Mouse (Mus musculus): ENCODE measurements around the gene Gpx3.
"Not testable (repeated sequence)": the region's sequence is repeated elsewhere in the genome, so short reads cannot be mapped to it uniquely, and the experiment has no call there.

The Gpx3 gene

DNA sequence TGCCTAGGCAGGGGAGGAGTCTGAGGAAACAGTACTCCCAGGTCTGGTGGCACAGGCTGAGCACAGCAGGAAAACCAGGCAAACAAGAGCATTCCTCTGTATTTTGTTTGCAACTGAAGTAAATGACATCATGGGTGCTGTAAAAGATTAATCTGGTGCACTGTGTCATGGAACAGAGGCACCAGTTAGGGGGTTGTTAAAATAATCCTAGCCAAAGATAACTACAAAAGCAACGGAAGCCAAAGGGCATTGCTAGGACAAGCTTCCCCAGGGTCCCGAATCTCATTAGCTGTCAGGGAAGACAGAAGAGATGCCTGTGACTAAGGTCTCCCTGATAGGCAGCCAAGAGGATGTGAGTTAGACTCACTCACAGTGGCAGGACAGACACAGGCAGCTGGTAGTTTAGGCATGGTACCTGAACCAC lies 21.2 kb upstream of the Gpx3 start:
- DNase-seq (ENCODE audit: low spot score), result no peak

DNA sequence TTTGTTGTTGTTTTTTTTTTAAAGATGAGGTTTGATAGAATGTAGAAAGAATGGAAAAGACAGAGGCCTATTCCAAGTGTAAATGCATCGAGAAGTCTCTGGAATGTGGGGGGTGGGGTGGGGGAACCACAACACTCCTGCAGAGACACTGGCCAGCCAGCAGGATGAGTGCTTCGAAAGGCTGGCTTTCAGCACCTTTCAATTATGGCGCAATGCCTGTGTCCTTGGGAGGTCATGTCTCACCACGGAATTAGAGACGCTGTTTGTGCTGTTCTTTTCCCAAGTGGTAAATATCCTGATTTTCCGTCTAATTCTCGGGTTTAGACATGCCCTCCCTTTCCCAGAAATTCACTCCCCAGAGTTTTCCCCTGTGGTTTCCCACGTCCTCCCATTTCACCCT lies 19.6 kb upstream of the Gpx3 start:
- no peak for DNase-seq (ENCODE audit: low spot score)

DNA sequence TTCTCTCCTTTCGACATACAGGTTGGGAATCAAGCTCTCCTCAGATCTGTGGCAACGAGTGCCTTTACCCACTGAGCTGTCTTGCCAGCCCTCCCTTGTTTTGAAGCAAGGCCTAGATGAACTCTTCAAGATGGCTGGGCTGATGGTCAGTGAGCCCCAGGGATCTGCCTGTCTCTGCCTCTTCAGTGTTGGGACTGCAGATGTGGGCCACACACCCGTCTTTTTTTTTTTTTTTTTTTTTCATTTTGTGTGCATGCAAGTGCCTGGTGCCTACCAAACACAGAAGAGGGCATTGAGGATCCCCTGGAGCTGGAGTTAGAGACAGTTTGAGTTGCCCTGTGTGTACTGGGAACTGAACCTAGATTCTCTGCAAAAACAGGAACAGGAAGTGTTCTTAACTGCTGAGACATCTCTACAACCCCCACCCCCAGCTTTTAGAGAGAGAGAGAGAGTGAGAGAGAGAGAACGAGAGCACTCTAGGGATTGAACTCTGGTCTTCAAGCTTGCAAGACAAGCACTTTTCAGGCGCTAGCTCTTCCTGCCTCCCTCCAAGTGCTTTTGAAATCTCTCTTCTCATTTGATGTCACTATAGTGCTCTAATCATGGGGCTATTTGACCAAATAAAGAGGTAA lies 17.9 kb upstream of the Gpx3 start:
- DNase-seq (ENCODE audit: low spot score), result no peak

DNA sequence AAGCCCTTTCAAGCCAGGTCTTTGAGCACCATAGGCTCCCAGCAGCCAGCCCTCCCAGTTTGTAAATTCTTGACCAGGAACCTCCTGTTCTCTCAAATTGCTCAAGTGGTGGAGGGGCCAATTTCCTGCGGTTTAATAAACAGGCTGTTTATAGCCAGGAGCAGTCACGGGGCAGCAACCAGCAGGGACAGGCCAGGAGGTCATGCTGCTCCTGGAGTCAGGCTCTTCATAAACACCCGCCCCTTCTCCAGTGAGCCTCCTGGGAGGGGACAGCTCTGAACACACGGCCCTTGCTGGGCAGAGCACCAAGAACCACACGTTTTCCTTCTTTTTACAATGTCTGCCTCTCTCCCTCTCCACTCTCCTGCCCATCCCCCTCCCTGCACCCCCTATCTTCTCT lies 17.3 kb upstream of the Gpx3 start:
- no peak for DNase-seq (ENCODE audit: low spot score)

DNA sequence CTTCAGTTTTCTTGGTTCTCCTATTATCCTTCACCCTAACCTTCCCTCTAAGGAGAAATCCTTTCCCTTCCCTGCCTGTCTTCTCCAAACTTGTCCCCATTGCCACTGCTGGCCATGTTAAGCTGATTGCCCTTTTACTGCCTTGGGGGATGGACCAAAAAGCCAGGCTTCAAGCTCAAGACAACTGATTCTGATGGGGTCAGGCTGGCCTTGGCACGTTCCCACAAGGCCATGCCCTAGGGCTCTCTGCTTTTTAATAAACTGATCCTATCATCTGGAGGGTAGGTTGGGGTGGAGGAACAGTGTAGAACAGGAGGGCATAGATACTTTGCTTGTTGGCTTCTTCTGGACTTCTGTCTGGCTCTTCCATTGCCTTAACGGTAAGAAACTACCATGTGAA lies 16.8 kb upstream of the Gpx3 start:
- DNase-seq (ENCODE audit: low spot score), result no peak

DNA sequence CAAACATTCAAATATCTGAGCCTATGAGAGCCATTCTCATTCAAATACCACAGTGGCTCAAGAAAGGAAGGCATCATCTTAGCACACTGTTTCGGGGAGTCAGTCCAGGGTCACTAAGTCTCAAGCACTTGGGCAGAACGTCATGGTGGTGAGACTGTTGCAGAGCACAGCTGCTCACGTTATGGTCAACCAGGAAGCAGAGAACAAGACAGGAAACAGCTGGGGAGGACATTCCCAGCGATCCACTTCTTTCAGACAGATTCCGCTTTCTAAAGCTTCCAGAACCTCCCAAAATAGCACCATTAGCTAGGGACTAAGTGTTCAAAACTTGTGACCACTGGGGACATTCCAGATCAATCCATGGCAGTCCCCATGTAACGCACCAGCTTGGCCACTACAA lies 14.3 kb upstream of the Gpx3 start:
- no peak for DNase-seq (ENCODE audit: low spot score)

DNA sequence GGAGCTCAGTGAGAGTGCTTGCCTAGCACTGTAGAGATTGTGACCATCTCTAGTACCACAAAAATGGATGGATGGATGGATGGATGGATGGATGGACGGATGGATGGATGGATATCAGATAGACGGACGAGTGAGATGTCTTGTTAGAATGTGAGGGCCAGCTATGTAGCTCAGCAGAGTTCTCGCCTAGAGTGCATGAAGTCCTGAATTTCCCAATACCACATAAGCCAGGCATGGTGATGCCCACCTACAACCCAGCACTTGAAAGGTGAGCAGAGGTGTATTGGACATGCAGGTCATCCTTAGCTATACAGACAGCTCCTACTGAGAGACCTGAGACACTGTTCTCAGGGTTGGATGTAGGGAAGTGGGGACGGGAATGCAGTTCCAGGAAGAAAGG lies 10.9 kb upstream of the Gpx3 start:
- DNase-seq (ENCODE audit: low spot score), result no peak

DNA sequence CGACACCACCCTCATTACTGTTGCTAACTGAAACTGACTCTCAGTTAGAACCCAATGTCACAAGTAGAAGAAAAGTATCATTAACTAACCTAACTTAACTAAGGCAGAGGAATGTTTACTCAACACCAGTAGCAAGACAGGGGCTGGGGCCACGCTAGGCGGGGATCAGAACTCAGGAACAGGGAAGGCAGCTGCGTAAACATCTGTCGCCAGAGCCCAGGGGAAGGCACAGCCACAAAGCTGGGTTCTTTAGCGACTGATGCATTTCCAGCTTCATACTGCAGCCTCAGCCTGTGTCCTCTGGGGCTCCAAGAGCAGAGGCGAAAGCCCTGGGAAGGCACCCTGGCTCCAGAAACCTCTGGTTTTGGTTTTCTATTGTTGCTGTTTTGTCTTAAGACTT lies 10.2 kb upstream of the Gpx3 start:
- DNase-seq (ENCODE audit: low spot score), result no peak

DNA sequence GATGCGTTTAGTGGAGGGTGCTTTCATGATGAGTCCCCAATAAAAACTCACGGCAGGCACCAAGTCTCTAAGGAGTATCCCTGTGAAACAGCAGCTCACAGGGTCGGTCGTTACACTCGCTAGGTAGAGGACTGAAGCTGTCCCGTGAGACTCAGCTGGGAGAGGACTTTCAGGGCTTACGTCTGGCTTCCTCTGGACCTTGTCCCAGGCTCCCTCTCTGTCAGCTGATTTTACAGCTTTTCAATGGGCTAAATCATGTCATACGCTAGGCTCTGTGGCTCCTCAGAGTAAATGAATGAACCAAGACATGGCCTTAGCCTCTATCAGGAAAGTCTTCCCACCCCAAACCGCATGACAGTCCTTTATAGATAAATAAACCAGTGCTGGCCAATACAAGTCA lies 7.7 kb upstream of the Gpx3 start:
- DNase-seq (ENCODE audit: low spot score), result no peak

DNA sequence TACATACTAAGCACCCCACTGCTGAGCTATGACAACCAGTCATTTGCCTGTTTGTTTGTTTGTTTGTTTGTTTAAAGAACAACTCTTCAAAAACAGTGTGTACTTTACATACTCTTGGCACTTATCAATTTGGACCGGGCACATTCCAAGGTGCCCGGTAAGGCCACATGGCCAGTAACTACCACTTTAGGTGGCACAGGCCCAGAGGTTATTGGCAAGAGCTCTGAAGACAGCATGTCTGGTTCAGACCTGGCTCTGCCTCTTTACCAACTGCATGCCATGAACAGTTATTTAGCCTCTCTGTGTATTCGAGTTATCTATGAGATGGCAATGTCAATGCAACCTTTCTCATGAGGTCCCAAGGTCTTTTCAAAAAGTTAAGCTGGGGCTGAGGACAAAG lies 5.6 kb upstream of the Gpx3 start:
- not testable (repeated sequence) for DNase-seq (ENCODE audit: low spot score)

DNA sequence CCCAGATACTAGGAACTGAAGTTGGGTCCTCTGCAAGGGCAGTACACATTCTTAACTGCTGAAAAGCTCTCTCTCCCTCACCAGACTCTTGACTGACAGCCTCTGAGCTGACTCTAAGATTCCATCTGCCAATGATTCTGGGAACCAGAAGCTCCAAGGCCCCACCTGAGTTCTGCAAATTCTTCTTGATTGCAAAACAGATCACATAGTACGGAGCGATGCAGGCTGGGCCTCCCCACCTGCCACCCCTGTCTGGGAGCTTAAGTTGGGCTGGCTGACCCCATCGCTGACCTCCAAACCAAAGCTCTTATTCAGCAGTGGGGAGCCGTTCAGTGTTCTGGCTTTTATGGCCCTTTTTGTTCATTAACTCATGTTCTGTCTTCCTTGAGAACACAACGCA lies 4.8 kb upstream of the Gpx3 start:
- DNase-seq (ENCODE audit: low spot score), result no peak

DNA sequence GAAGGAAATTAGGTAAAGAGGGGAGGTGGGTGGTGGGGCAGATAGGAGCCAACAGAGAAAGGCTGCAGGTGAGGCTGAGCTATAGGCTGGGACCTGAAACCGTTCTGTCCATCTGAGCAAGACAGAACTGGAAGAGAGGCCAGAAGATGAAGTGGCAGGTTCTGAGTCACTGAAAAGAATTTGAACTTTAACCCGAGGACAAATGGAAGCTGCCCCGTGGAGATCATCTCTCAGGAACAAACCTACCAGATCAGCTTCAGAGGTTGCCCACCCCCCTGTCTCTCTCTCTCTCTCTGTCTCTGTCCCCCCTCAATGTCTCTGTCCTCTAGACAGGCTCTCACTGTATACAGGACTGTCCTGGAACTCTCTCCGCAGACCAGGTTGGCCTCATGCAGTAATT lies 2.6 kb upstream of the Gpx3 start:
- no peak for DNase-seq (ENCODE audit: low spot score)

DNA sequence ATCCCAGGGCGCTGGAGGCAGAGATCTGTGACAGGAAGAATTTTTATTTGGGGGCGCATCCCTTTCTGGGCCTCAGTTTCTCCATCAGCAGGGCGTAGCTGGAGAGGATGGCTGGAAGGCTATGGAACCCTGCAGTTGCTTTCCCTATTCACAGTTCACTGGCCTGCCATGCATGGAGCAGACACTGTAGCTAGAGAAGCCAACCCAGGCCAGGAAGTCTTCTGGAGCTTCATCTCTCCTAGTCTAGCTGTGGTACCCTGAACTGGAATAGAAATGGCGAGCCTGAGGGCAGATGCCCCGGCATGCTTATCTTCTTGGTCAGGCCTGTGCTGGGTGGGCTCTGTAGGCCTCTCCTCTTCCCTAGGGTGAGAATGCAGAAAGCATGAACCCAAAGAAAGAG lies 1.1 kb downstream of the Gpx3 start:
- DNase-seq (ENCODE audit: low spot score), result no peak

DNA sequence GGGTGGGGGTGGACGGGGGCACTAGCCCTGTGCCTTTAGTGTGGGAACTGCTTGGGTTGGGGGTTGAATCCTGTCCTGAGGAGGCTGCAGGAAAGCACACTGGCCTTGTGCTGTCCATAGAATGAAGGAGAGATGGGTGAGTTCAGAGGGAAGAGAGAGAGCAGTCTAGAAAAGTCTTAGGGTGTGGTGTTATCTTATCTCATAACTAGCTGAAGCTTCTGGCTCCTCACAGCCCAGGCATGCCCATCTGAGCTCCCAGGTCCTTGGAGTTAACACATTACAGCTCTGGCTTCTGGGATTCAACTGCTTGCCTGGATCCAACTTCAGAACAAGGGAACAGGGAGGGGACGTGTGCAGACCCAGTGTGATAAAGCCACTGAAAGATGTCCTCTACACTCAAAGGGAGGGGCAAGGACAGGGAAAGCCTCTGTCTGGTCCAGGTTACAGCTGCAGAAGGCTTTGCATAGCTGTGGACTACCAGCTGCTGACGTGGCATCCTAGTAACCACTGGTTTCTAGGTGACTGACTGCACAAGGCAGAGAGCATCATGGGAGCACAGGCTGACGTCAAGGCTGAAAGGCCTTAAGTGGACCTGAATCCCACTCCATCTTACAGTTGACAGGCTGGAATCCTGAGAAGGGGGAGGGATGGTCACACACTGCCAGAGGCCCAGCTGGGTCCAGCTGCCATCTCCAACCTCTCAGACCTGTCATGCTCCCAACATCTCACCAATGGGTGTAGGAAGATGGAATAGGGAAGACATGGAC lies 1.9 kb downstream of the Gpx3 start:
- DNase-seq (ENCODE audit: low spot score), result no peak

DNA sequence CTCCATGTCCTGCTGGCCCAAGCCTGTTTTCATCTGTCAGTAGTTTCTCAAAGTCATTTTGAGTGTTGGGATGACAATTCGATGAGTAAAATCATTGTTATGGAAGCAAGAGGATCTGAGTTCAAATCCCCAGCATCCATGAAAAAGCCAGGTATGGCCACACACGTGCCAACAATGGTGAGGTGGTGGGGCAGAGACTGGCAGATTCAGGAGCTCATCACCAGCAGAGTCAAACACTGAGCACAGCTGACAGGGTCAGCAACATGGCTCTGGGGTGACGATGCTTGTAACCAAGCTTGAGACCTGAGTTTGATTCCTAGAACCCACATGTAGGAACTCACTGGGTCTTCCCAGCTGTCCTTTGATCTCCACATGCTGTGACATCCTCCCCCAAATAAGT lies 2.8 kb downstream of the Gpx3 start:
- DNase-seq (ENCODE audit: low spot score), result no peak

DNA sequence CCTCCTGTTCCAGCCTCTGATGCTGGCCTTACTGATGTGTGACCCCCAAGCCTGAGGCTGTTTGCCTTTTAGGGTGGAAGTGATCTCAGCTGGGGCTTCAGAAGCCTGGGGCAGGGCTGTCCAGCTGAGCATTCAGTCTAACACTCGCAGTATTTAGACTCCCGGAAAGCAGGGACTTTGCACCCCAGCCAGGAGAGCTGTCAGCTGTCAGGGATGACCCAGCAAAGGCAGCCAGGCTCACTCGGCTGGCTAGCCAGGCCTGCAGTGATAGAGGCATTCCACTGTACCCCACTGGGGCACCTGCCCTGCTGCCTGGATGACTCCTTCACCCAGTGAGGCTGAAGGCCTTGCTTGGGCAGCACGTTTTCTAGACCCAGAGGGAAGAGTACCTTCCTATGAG lies 3.7 kb downstream of the Gpx3 start:
- DNase-seq (ENCODE audit: low spot score), result no peak

DNA sequence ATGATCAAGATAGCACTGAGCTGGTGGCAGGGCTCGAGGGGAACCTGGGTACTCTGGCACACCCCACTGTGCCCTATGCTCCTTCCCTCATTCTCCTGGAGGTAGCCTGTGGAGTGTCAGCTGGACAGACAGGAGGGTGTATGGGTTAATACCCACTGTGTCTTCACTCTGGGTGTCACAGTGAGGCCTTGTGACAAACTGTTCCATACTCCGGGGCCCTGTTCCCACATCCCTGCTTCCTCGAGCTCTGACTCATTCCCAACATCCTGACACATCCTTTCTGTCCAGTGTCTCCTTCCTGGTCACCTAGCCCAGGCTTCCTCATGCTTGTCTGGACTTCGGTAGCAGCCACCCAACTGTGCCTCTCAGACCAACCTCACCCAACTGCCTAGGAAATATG lies 4.2 kb downstream of the Gpx3 start:
- no peak for DNase-seq (ENCODE audit: low spot score)

DNA sequence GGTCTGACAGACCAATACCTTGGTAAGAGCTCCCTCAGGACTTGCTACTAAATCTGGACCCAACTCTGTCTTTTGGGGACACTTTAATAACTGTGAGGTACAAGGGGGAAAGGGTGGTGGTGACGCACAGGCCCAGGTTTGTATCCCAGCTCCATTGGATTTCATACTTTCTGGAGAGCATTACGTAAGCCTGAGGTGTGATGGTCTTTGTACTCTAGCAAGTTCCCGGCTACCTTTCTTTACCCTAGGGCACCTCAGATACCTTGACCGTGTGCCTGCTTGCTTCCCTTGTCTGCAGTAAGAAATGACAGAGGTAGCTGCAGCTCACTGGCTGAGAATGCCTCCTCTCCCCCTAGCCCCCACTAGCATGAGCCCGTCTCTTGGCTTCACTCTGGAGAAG lies 5.0 kb downstream of the Gpx3 start:
- DNase-seq (ENCODE audit: low spot score), result no peak

DNA sequence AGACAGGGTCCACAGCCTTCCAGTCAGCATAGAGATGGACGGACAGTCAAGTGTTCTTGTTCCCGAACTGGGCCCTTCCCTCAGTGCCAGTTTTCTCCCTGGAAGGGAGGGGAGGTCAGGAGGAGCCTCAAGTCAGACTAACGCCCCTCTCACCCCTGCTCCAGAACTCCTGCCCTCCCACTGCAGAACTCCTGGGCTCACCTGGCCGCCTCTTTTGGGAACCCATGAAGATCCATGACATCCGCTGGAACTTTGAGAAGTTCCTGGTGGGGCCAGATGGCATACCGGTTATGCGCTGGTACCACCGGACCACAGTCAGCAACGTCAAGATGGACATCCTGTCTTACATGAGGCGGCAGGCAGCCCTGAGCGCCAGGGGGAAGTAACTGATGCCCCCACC lies 7.0 kb downstream of the Gpx3 start:
- DNase-seq (ENCODE audit: low spot score), result no peak

DNA sequence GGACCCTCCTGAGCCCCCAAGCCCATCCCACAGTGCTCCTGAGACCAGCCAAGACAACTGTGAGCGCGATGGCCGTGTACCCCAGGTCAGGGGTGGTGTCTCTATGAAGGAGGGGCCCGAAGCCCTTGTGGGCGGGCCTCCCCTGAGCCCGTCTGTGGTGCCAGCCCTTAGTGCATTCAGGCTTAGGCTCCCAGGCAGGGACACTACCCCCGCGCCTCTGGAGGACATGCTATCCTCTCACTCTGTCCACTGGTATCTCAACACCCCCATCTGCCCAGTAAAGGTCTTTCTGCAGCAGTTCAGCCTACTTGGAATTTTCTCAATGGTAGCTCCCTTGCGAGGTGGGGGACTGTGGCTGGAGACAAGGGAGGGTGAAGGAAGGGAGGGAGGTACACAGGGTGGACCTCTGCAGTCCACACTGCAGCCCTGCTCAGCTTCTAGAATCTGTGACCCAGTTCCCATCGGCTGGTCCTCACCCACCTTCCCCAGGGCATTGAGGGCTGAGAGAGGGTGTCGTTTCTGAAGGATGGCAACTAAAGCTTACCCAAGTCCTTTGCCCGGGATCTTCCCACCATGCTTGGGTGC lies 7.9 kb downstream of the Gpx3 start:
- DNase-seq (ENCODE audit: low spot score), result no peak

DNA sequence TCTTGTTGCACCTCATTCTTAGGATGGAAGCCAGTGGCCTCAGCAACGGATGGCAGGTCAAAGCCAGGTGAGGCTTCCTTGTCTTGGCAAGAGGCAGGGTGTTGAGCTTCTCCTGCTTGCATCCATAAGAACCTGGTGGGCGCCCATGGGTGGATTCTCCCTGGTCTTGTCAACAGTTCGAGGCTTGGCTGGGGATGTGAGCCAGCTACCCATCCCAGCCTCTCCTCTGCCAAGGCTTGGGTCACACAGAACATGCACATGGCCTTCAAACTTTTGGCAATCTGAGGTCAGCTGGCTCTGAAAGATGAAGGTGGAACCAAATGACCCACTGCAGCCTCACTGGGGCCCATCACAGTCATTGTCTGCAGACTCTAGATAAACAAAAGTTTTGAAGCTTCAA lies 8.9 kb downstream of the Gpx3 start:
- DNase-seq (ENCODE audit: low spot score), result no peak

DNA sequence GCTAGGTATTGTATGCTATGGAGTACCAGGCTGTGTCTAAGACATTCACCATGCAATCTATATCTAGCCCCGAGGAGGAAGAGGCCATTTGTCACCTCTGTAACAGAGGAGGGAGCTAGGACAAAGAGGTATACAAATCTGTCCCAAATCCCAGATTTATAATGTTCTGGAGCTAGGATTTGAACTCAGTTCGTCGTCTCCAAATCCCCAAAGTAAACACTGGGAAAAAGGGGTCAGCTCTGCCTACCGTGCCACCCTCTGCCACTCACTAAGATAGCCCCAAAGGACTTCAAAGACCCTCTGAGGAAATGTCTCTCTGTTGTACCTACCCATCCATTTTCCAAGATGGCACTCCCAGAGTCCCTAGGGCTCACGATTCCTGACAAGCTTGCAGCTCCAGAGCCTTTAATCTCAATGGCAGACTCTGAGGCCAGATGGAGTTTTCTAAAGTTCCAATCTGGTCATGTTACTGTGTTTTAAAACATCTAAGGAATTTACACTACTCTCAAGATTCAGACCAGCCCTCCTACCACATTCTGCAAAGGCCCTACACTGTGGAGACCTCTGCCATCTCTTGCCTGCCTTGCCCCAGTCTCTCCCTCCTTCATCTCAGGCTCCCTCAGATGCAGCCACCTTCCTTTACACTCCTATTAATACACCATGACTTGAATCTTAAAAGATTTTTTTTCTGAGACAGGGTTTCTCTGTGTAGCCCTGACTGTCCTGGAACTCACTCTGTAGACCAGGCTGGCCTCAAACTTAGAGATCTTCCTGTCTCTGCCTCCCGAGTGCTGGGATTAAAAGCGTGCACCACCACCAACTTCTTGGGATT lies 9.6 kb downstream of the Gpx3 start:
- DNase-seq (ENCODE audit: low spot score), result no peak

Data from layer of hippocampus, adult 9-10 months (tissue).